Mouse (Mus musculus) C2C12 (cell line): ENCODE data around the gene Olfr786. TPM values are rescaled to one million over a fixed set of nuclear protein-coding genes. Genes with fewer than 3 reads are reported as not detected.

Source experiments
- H3K27me3 ChIP-seq: one replicate; pipeline ENCODE4 v1.6.1; 2011; ENCODE audit not compliant: control insufficient read depth, insufficient read depth, insufficient read length
- H3K36me3 ChIP-seq: one replicate; pipeline ENCODE4 v1.6.1; 2011; ENCODE audit not compliant: control insufficient read depth, insufficient read depth
- H3K4me3 ChIP-seq: one replicate; pipeline ENCODE4 v1.5.1; 2011; ENCODE audit warnings: mild to moderate bottlenecking, control low read depth; ENCODE audit not compliant: poor library complexity, insufficient read depth, severe bottlenecking
- H3K79me2 ChIP-seq: one replicate; pipeline ENCODE4 v1.6.1; 2011; ENCODE audit not compliant: control insufficient read depth, insufficient read depth
- H3K79me3 ChIP-seq: one replicate; pipeline ENCODE4 v1.6.1; 2011; ENCODE audit warnings: low read depth, control low read depth
- H3ac ChIP-seq: one replicate; pipeline ENCODE3; 2011; ENCODE audit warnings: low read depth; ENCODE audit not compliant: control insufficient read depth, insufficient read length
- CEBPB ChIP-seq: IDR thresholded peaks from one replicate; pipeline ENCODE4 v1.6.1; 2011; ENCODE audit warnings: low read depth, mild to moderate bottlenecking, control low read depth, moderate library complexity
- CTCF ChIP-seq: IDR thresholded peaks from one replicate; pipeline ENCODE4 v1.5.1; 2011; ENCODE audit not compliant: control insufficient read depth, insufficient read depth, insufficient read length
- FOSL1 ChIP-seq: IDR thresholded peaks from one replicate; pipeline ENCODE4 v1.8.0; 2011; ENCODE audit warnings: mild to moderate bottlenecking, low read length; ENCODE audit not compliant: poor library complexity, insufficient read depth, severe bottlenecking
- MAX ChIP-seq: IDR thresholded peaks from one replicate; pipeline ENCODE4 v1.6.1; 2011; ENCODE audit warnings: mild to moderate bottlenecking, control low read depth
- MYOD1 ChIP-seq: IDR thresholded peaks from one replicate; pipeline ENCODE4 v1.6.1; 2011; ENCODE audit warnings: low read depth; ENCODE audit not compliant: control insufficient read depth, insufficient read length
- MYOG ChIP-seq: IDR thresholded peaks from one replicate; pipeline ENCODE4 v1.6.1; 2011; ENCODE audit not compliant: control insufficient read depth, insufficient read length; ENCODE audit errors: extremely low read depth
- USF1 ChIP-seq: IDR thresholded peaks from one replicate; pipeline ENCODE4 v1.6.1; 2011; ENCODE audit warnings: low read depth, mild to moderate bottlenecking, control low read depth, moderate library complexity
- polyA plus RNA-seq: library from polyadenylated mRNA; unstranded; fragments of >200 nt; fragmentation: generic; extraction: Trizol; gene quantifications from one replicate; pipeline ENCODE4 v1.2.1, GENCODE M21; 2012; ENCODE audit warnings: missing spikeins

The Olfr786 gene
- polyA plus RNA-seq, 1 experiment: not detected

GRCm38 (mm10) chr10:129473256-129473655 lies 46.1 kb downstream of the Olfr786 start:
- Histone ChIP-seq H3K79me3 (no peaks in the 10 kb centered on the region), H3K79me2 (no peaks in the 10 kb centered on the region), H3ac (no peak overlapping the region), H3K27me3 (no peaks in the 10 kb centered on the region), H3K36me3 (no peaks in the 10 kb centered on the region), H3K4me3 (no peak overlapping the region)
- TF ChIP-seq MYOD1 (no peak), CTCF (no peak), USF1 (no peak), MAX (no peak), MYOG (no peak), FOSL1 (no peak), CEBPB (no peak)

DNA sequence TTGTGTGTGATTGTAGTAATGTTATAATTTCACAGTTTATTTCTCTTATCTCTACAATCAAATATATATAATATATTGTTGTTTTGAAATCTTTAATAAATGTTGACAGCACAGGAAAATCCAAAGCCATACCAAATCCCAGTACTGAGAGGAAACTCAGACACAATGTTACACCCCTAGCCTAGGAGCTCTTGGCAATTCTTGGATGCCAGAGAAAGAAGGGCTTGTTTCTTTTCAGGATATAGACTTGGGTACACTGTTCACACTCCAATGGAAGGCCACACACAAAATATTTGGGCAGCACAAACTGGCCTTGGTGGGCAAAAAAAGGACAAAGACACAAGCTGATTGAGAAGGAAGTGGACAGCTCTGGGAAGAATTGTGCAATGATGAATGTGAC lies 46.6 kb downstream of the Olfr786 start:
- TF ChIP-seq MYOG (no peak), MYOD1 (no peak), MAX (no peak), USF1 (no peak), CEBPB (no peak), CTCF (no peak), FOSL1 (no peak)
- no peaks in the 10 kb centered on the region for H3K36me3 ChIP-seq
- H3K27me3 ChIP-seq: no peaks in the 10 kb centered on the region
- H3K79me2 ChIP-seq: no peaks in the 10 kb centered on the region
- H3ac ChIP-seq: no peak overlapping the region
- no peak overlapping the region for H3K4me3 ChIP-seq
- no peaks in the 10 kb centered on the region for H3K79me3 ChIP-seq

GRCm38 (mm10) chr10:129484452-129484851 lies 57.3 kb downstream of the Olfr786 start, which contains the start of gene Olfr789:
Gene Olfr789 (plus strand): TSS chr10:129484752.
- no peaks in the 10 kb centered on the region for H3K36me3 ChIP-seq
- TF ChIP-seq MYOD1 (no peak), MYOG (no peak)
- H3K79me3 ChIP-seq: no peaks in the 10 kb centered on the region
- H3K27me3 ChIP-seq: no peaks in the 10 kb centered on the region
- H3K79me2 ChIP-seq: no peaks in the 10 kb centered on the region
- no peak within 1 kb of the TSS for H3ac ChIP-seq
- no peak within 1 kb of the TSS for H3K4me3 ChIP-seq

Other genes with a start within 250 kb of the Olfr786 start
- gene Olfr772, start 249.4 kb upstream of the Olfr786 start, polyA plus RNA-seq: not detected
- not detected for gene Olfr773, start 239.9 kb upstream of the Olfr786 start, polyA plus RNA-seq
- gene Olfr774, start 191.1 kb upstream of the Olfr786 start, polyA plus RNA-seq: not detected
- not detected for gene Olfr775, start 178.9 kb upstream of the Olfr786 start, polyA plus RNA-seq
- not detected for gene Olfr776, start 168.2 kb upstream of the Olfr786 start, polyA plus RNA-seq
- not detected for gene Olfr777, start 155.8 kb upstream of the Olfr786 start, polyA plus RNA-seq
- not detected for gene Olfr780, start 109.2 kb upstream of the Olfr786 start, polyA plus RNA-seq
- gene Olfr781, start 98.5 kb upstream of the Olfr786 start, polyA plus RNA-seq: not detected
- not detected for gene Olfr782, start 78.5 kb upstream of the Olfr786 start, polyA plus RNA-seq
- gene Olfr784, start 43.2 kb upstream of the Olfr786 start, polyA plus RNA-seq: 0.02 TPM
- gene Olfr785, start 21.9 kb upstream of the Olfr786 start, polyA plus RNA-seq: not detected
- gene Olfr787, start 34.6 kb downstream of the Olfr786 start, polyA plus RNA-seq: not detected
- gene Olfr788, start 43.7 kb downstream of the Olfr786 start, polyA plus RNA-seq: not detected
- not detected for gene Olfr789, start 57.4 kb downstream of the Olfr786 start, polyA plus RNA-seq
- not detected for gene Olfr790, start 71.2 kb downstream of the Olfr786 start, polyA plus RNA-seq
- gene Olfr791, start 94.5 kb downstream of the Olfr786 start, polyA plus RNA-seq: not detected
- gene Olfr792, start 111.9 kb downstream of the Olfr786 start, polyA plus RNA-seq: not detected
- gene Olfr794, start 140.3 kb downstream of the Olfr786 start, polyA plus RNA-seq: not detected
- not detected for gene Olfr796, start 185.3 kb downstream of the Olfr786 start, polyA plus RNA-seq
- gene Olfr798, start 200.6 kb downstream of the Olfr786 start, polyA plus RNA-seq: not detected
- gene Olfr799, start 210.2 kb downstream of the Olfr786 start, polyA plus RNA-seq: not detected
- gene Olfr800, start 230.4 kb downstream of the Olfr786 start, polyA plus RNA-seq: not detected
- gene Olfr801, start 246.6 kb downstream of the Olfr786 start, polyA plus RNA-seq: not detected